Mouse (Mus musculus): Measurements from ENCODE around the gene Mdm4.
"Not testable (repeated sequence)": the region's sequence is repeated elsewhere in the genome, so short reads cannot be mapped to it uniquely, and the experiment has no call there.

Gene Mdm4

DNA sequence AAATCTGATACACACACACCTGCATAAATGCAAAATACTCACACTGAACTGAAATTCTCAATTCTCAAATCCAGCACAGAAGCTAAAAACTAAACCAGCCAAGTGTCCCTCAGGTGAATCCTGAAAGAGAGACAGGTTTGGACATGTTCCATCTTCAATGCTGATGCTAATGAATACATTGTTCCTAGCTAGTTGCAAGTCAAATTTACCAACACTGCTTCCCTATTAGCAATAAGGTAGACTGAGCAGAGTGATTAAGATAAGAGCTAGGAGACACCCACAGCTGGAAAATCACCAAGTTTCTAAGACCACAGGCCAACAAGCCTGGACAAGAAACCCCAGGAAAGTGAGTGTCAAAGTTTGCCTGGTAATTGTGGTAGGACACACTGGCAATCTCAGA, 11.0 kb downstream of the Mdm4 start:
- DNase-seq, result no peak

- DNase-seq, result no peak
Observed at GRCm38 (mm10) chr1:133018580-133018979, 11.8 kb downstream of the Mdm4 start.

DNA sequence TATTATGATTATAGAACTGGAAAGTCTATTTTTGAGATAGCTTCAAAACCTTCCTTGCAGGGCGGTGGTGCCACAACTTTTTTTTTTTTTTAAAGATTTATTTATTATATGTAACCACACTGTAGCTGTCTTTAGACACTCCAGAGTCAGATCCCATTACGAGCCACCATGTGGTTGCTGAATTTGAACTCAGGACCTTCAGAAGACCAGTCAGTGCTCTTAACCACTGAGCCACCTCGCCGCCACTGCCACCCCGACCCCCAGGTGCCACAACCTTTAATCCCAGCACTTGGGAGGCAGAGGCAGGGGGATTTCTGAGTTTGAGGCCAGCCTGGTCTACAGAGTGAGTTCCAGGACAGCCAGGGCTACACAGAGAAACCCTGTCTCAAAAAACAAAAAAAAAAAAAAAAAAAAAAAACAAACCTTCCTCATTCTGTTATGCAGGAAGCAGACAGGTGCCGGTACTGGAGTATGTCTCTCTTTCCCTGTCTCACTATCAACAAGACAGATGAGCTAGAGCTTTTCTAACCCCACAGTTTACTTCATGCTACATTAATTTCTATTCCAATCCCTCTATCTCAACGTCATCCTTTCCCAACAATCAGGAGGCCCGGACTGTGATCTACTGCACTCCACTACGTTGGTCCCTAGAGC, 13.5 kb downstream of the Mdm4 start:
- DNase-seq, result no peak

DNA sequence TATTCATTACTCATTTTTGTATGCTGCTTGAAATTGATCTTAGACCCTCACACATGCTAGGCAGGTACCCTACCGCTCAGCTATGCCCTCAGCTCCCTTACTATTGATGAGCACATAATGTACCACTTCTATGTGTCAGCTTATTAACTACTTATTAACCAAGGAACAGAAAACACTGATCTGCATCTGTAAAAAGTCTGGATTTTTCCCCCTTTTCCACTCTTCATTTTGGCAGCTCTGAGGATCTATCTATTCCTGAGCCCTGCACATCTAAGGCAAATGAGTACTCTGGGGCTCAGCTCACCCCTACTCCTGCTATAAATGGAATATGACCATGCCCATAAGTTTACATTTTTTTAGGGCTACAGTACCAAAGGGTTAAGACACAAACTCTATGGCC, 16.2 kb downstream of the Mdm4 start:
- DNase-seq, result no peak

GRCm38 (mm10) chr1:133013331-133013730, 17.0 kb downstream of the Mdm4 start:
- DNase-seq, result no peak

GRCm38 (mm10) chr1:133011955-133012841, 18.2 kb downstream of the Mdm4 start:
- no peak for DNase-seq

DNA sequence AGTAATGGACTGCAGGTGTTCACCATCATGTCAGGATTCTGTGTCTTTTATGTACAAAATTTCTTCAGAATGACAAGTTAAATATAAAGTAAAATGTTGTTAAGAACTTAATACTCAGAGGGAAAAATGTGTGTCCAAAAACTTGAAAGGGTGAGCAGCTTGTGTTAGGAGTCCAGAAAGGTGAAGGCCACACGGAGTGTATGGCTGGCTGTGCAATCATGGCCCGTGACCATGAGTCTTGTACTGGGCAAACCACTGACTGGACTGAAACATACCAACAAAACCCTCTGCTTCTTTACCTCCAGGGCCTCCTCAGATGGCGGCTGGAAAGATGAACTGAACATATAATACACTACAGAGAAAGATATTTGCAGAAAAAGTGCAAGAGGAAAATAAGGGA, 23.8 kb downstream of the Mdm4 start:
- no peak for DNase-seq

GRCm38 (mm10) chr1:133000347-133000746, 30.0 kb downstream of the Mdm4 start:
- no peak for DNase-seq

- no peak for DNase-seq
Observed at GRCm38 (mm10) chr1:132991580-132991979, 38.8 kb downstream of the Mdm4 start.

- DNase-seq, result no peak
Observed at GRCm38 (mm10) chr1:132990733-132991132, 39.6 kb downstream of the Mdm4 start.

GRCm38 (mm10) chr1:132988556-132989459, 41.6 kb downstream of the Mdm4 start:
- DNase-seq, result not testable (repeated sequence)

DNA sequence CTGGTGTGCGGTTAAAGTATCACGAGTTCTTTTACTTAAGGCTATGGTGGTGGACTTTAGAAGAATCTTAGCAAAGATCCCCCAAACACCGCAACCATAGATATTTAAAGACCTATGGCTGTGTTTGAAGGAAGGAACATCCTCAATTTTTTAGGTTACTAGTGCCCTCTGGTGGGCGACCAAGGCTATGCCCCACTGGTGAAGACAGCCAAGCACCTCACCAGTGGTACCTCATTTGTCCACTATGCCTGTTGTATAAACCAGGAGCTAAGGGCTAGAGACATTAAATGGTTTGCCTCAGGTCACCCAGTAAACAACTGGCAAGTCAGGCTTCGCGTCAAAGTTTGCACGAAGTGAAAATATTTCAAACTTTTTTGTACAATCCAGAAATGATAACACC, 47.6 kb downstream of the Mdm4 start:
- peak; percentile 20 to 60 for DNase-seq

GRCm38 (mm10) chr1:132981232-132981631, 49.1 kb downstream of the Mdm4 start:
- no peak for DNase-seq

- no peak for DNase-seq
Observed at GRCm38 (mm10) chr1:132977402-132977801, 53.0 kb downstream of the Mdm4 start.

- peak; percentile 49 to 84 for DNase-seq
Observed at GRCm38 (mm10) chr1:132968659-132969058, 61.7 kb downstream of the Mdm4 start.

GRCm38 (mm10) chr1:132964691-132965090, 65.7 kb downstream of the Mdm4 start:
- no peak for DNase-seq

GRCm38 (mm10) chr1:132964106-132964505, 66.3 kb downstream of the Mdm4 start:
- DNase-seq, result no peak

GRCm38 (mm10) chr1:132961751-132962150, 68.6 kb downstream of the Mdm4 start:
- no peak for DNase-seq

DNA sequence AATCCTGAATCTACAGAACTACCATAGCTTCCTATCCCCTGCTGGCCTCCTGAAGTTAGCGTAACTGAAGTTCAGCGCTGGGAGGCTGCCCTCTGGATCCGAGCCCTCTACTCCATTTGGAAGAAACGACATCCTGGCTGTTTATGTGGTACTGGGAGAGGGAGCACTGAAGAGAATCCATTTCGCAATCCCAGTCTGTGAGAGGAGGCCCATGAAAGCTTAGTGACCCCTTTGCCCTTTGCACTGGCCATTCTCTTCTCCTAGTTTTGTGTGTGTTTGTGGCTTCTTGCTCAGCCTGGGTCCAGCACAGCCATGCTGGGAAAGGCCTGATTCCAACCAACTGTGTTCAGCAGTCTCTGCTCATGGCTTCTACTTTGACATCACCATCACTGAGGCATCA, 73.6 kb downstream of the Mdm4 start:
- DNase-seq, result no peak

- no peak for DNase-seq
Observed at GRCm38 (mm10) chr1:132947811-132948210, 82.5 kb downstream of the Mdm4 start.

DNA sequence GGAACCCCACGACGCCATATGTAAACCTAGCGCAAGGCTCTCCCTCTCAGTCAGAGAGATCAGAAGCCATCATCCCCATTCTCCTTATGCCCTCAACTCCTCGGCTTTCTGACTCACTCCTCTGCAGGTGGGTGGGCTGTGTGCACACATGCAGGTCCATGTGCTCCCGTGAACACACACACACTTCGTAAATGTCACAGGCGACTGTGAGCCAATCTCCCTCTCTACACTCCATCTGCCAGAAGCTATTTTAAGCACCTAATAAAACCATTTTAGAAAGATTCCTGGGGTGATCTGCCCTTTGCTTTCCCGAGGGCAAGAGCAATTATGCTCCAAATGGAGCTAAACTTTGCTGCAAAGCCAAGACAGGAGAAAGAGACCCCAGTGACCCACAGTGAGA, 84.5 kb downstream of the Mdm4 start:
- no peak for DNase-seq

- no peak for DNase-seq
Observed at GRCm38 (mm10) chr1:132938975-132939374, 91.4 kb downstream of the Mdm4 start.

All from kidney, postnatal 36 days (tissue).